Mouse (Mus musculus): ENCODE measurements at regions not wholly inside any gene's neighbourhood (a gene's known extent, or its start where the extent isn't known, plus 50 kb on each side); places are given as distances from the start of the nearest gene placed in this dataset.

- ATAC-seq (no peak), DNase-seq (ENCODE audit: low spot score) (no peak)
- no peak overlapping the region for H3K4me3 ChIP-seq (ENCODE audit: low read depth, low read length)
- no peaks in the 10 kb centered on the region for H3K9me3 ChIP-seq (ENCODE audit: low read length)
- 34% methylated on average over 2 of the region's 2 CpGs for WGBS
- no peaks in the 10 kb centered on the region for H3K36me3 ChIP-seq (ENCODE audit: insufficient read depth, low read length)
- no peak for TF ChIP-seq EP300 (IDR thresholded peaks at IDR 0.05)
- TF ChIP-seq CTCF (IDR thresholded peaks at IDR 0.05) = no peak
- H3K4me1 ChIP-seq (ENCODE audit: insufficient read depth, low read depth, low read length) = no peaks in the 10 kb centered on the region
- no peak overlapping the region for H3K4me2 ChIP-seq (replicated peaks; ENCODE audit: low read depth, low read length)
- no peaks in the 10 kb centered on the region for H3K27me3 ChIP-seq (replicated peaks; ENCODE audit: insufficient read depth, low read length)
- H3K9ac ChIP-seq (replicated peaks; ENCODE audit: low read depth) = no peak overlapping the region
- no peak overlapping the region for H3K27ac ChIP-seq (ENCODE audit: low read length)
These were observed 82.6 kb upstream of the Dscam start for GRCm38 (mm10) chr16:97252997-97253635.

DNA sequence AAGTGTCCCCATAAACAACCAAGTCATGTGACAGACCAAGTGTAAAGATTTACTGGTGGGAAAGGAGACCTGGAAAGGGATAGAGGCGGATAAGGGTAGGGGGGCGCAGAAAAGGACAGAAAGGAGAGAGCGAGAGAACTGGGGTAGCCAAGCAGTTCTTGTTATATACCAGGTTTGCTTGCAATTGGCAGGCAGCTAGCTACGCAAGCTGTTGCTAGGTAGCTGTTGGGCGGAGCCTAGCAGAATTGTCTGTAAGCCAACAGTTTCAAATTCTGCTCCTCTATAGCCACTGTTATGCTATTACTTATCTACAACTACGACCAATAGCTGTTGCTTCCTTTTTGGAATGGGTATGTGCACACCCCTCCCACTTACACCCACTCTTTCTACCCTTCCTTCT is 88.3 kb upstream of the Dscam start:
- Histone ChIP-seq H3K4me3 (ENCODE audit: low read depth, low read length) (no peak overlapping the region), H3K27me3 (replicated peaks; ENCODE audit: insufficient read depth, low read length) (no peaks in the 10 kb centered on the region), H3K36me3 (ENCODE audit: insufficient read depth, low read length) (no peaks in the 10 kb centered on the region), H3K27ac (ENCODE audit: low read length) (no peak overlapping the region), H3K9ac (replicated peaks; ENCODE audit: low read depth) (no peak overlapping the region), H3K9me3 (ENCODE audit: low read length) (no peaks in the 10 kb centered on the region), H3K4me1 (ENCODE audit: insufficient read depth, low read depth, low read length) (no peaks in the 10 kb centered on the region), H3K4me2 (replicated peaks; ENCODE audit: low read depth, low read length) (no peak overlapping the region)
- DNase-seq (ENCODE audit: low spot score) (no peak), ATAC-seq (no peak)
- 74% methylated on average over 6 of the region's 6 CpGs for WGBS
- TF ChIP-seq CTCF (IDR thresholded peaks at IDR 0.05) (no peak), EP300 (IDR thresholded peaks at IDR 0.05) (no peak)

GRCm38 (mm10) chr16:97263451-97263850 is 92.9 kb upstream of the Dscam start:
- 16% methylated on average over 6 of the region's 6 CpGs for WGBS

GRCm38 (mm10) chr16:97270417-97271133 is 86.0 kb upstream of the Bace2 start:
- Histone ChIP-seq H3K36me3 (ENCODE audit: insufficient read depth, low read length) (no peaks in the 10 kb centered on the region), H3K4me2 (replicated peaks; ENCODE audit: low read depth, low read length) (no peak overlapping the region), H3K27ac (ENCODE audit: low read length) (no peak overlapping the region), H3K4me3 (ENCODE audit: low read depth, low read length) (no peak overlapping the region), H3K9ac (replicated peaks; ENCODE audit: low read depth) (no peak overlapping the region), H3K4me1 (ENCODE audit: insufficient read depth, low read depth, low read length) (no peaks in the 10 kb centered on the region), H3K9me3 (ENCODE audit: low read length) (no peaks in the 10 kb centered on the region), H3K27me3 (replicated peaks; ENCODE audit: insufficient read depth, low read length) (no peaks in the 10 kb centered on the region)
- WGBS = 74% methylated on average over 7 of the region's 7 CpGs
- ATAC-seq (no peak), DNase-seq (ENCODE audit: low spot score) (no peak)
- TF ChIP-seq CTCF (IDR thresholded peaks at IDR 0.05) (no peak), EP300 (IDR thresholded peaks at IDR 0.05) (no peak)

More at GRCm38 (mm10) chr16:97263451-97263850, 92.9 kb upstream of the Dscam start:
- H3K4me2 ChIP-seq (replicated peaks; ENCODE audit: low read depth, low read length) = no peak overlapping the region
- no peaks in the 10 kb centered on the region for H3K36me3 ChIP-seq (ENCODE audit: insufficient read depth, low read length)
- H3K9ac ChIP-seq (replicated peaks; ENCODE audit: low read depth) = no peak overlapping the region
- H3K27ac ChIP-seq (ENCODE audit: low read length) = no peak overlapping the region
- H3K9me3 ChIP-seq (ENCODE audit: low read length) = no peaks in the 10 kb centered on the region
- TF ChIP-seq CTCF (IDR thresholded peaks at IDR 0.05) = no peak
- no peak for TF ChIP-seq EP300 (IDR thresholded peaks at IDR 0.05)
- H3K4me1 ChIP-seq (ENCODE audit: insufficient read depth, low read depth, low read length) = no peaks in the 10 kb centered on the region
- DNase-seq (ENCODE audit: low spot score) = no peak
- no peak overlapping the region for H3K4me3 ChIP-seq (ENCODE audit: low read depth, low read length)
- no peak for ATAC-seq
- H3K27me3 ChIP-seq (replicated peaks; ENCODE audit: insufficient read depth, low read length) = no peaks in the 10 kb centered on the region

GRCm38 (mm10) chr16:97271264-97271663 is 85.3 kb upstream of the Bace2 start:
- ATAC-seq = no peak
- no peak overlapping the region for H3K27ac ChIP-seq (ENCODE audit: low read length)
- WGBS = 81% methylated on average over 8 of the region's 8 CpGs
- H3K9me3 ChIP-seq (ENCODE audit: low read length) = no peaks in the 10 kb centered on the region
- H3K27me3 ChIP-seq (replicated peaks; ENCODE audit: insufficient read depth, low read length) = no peaks in the 10 kb centered on the region
- DNase-seq (ENCODE audit: low spot score) = no peak
- no peak overlapping the region for H3K9ac ChIP-seq (replicated peaks; ENCODE audit: low read depth)
- no peaks in the 10 kb centered on the region for H3K4me1 ChIP-seq (ENCODE audit: insufficient read depth, low read depth, low read length)
- H3K4me3 ChIP-seq (ENCODE audit: low read depth, low read length) = no peak overlapping the region
- H3K4me2 ChIP-seq (replicated peaks; ENCODE audit: low read depth, low read length) = no peak overlapping the region
- TF ChIP-seq EP300 (IDR thresholded peaks at IDR 0.05) = no peak
- TF ChIP-seq CTCF (IDR thresholded peaks at IDR 0.05) = no peak
- no peaks in the 10 kb centered on the region for H3K36me3 ChIP-seq (ENCODE audit: insufficient read depth, low read length)

GRCm38 (mm10) chr16:97272035-97272631 is 84.4 kb upstream of the Bace2 start:
- Histone ChIP-seq H3K4me1 (ENCODE audit: insufficient read depth, low read depth, low read length) (no peaks in the 10 kb centered on the region), H3K9ac (replicated peaks; ENCODE audit: low read depth) (no peak overlapping the region), H3K36me3 (ENCODE audit: insufficient read depth, low read length) (no peaks in the 10 kb centered on the region), H3K4me2 (replicated peaks; ENCODE audit: low read depth, low read length) (peak overlapping the region; percentile 29; the same call in 1 of the 2 replicates), H3K4me3 (ENCODE audit: low read depth, low read length) (no peak overlapping the region), H3K27me3 (replicated peaks; ENCODE audit: insufficient read depth, low read length) (no peaks in the 10 kb centered on the region), H3K9me3 (ENCODE audit: low read length) (no peaks in the 10 kb centered on the region), H3K27ac (ENCODE audit: low read length) (no peak overlapping the region)
- DNase-seq (ENCODE audit: low spot score) (peak; percentile 59), ATAC-seq (peak; percentile 79)
- TF ChIP-seq EP300 (IDR thresholded peaks at IDR 0.05) (no peak), CTCF (IDR thresholded peaks at IDR 0.05) (peak; percentile 89)
- 6% methylated on average over 12 of the region's 12 CpGs for WGBS

Data from lung, postnatal 0 days (tissue).